Mouse (Mus musculus) splenic B cell, adult 2 months (primary cell): ENCODE measurements around the gene Dcst1.

Experiments
- DNase-seq: peaks from one replicate; pipeline ENCODE4 v3.0.0-alpha.2; 2011; ENCODE audit warnings: low read depth, low spot score
- H3K27me3 ChIP-seq: 2 replicates; pipeline ENCODE4 v1.6.1; 2012; ENCODE audit warnings: mild to moderate bottlenecking, low read length, moderate library complexity, mixed read lengths; ENCODE audit not compliant: control insufficient read depth, poor library complexity, insufficient read depth, severe bottlenecking
- H3K36me3 ChIP-seq: 2 replicates; pipeline ENCODE4 v1.6.1; 2012; ENCODE audit warnings: mild to moderate bottlenecking, low read length, moderate library complexity, mixed read lengths; ENCODE audit not compliant: control insufficient read depth, poor library complexity, insufficient read depth, severe bottlenecking

The Dcst1 gene

DNA sequence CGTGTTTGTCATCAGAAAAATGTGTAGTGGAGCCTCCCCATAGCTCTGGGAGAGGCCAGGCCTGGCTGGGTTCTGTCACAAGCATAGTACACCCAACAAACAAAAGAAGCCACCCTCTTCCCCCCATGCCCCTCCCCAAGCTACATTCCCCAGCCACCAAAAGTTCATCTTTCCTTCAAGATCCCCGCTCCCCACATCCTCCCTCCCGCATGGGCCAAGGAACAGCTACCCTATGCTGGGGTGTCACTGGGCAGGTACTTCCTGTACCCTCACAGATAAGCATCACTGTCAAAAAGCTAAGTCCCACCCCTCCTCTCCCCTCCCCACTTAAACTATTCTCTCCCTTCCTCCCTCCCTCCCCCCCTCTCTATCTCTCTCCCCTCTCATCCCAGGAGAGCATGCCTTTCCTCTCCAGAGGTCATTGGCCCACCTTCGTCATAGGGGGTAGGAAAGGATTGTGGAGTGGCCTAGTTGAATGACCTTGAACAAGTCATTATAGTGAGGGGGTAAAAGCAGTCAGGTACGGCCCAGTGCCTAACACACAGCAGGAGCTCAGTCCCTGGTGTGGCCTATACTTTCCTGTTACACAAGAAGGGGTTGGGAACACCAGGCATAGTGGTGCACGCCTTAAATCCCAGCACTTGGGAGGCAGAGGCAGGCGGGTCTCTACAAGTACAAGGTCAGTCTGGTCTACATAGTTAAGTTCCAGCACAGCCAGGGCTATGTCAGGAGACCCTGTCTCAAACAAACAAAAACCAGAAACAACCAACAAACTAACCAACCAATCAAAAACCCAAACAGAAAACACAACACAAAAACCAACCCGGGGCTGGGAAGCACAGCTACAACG lies 17.2 kb upstream of the Dcst1 start:
- no peak for DNase-seq
- Histone ChIP-seq H3K27me3 (no peaks in the 10 kb centered on the region), H3K36me3 (peaks cover 2% of the 10 kb centered on the region; the same call in 1 of the 2 replicates)

DNA sequence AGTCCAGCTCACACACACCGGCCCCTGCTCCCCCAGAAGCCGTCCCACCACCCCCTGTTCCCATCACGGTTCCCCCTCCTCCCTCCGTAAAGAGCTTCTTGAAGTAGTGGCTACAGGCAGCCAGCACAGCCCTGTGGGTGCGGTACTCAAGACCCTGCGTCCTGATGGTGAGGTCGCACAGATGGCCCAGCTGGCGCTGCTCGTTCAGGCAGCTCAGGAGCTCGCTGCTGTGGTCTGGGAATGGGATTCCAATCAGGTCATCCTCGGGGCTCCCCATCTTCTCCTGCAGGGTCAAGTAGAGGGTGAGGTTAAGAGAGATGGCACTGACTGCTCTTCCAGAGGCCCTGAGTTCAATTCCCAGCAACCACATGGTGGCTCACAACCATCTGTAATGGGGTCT lies 16.2 kb upstream of the Dcst1 start:
- Histone ChIP-seq H3K27me3 (no peaks in the 10 kb centered on the region), H3K36me3 (peaks cover 2% of the 10 kb centered on the region)
- no peak for DNase-seq

GRCm38 (mm10) chr3:89380711-89381110 lies 15.7 kb upstream of the Dcst1 start:
- DNase-seq: no peak
- no peaks in the 10 kb centered on the region for H3K27me3 ChIP-seq

GRCm38 (mm10) chr3:89380291-89380690 lies 15.2 kb upstream of the Dcst1 start:
- Histone ChIP-seq H3K36me3 (peaks cover 2% of the 10 kb centered on the region), H3K27me3 (no peaks in the 10 kb centered on the region)
- no peak for DNase-seq

More at GRCm38 (mm10) chr3:89380711-89381110, 15.7 kb upstream of the Dcst1 start:
- H3K36me3 ChIP-seq: peaks cover 2% of the 10 kb centered on the region

GRCm38 (mm10) chr3:89379388-89380131 lies 14.5 kb upstream of the Dcst1 start:
- peak; percentile 47 for DNase-seq

GRCm38 (mm10) chr3:89378394-89379067 lies 13.5 kb upstream of the Dcst1 start:
- peak; percentile 81 for DNase-seq
- H3K36me3 ChIP-seq: peaks cover 2% of the 10 kb centered on the region; the same call in 1 of the 2 replicates
- H3K27me3 ChIP-seq: no peaks in the 10 kb centered on the region

More at GRCm38 (mm10) chr3:89379388-89380131, 14.5 kb upstream of the Dcst1 start:
- H3K27me3 ChIP-seq: no peaks in the 10 kb centered on the region
- H3K36me3 ChIP-seq: peaks cover 2% of the 10 kb centered on the region

GRCm38 (mm10) chr3:89377831-89378230 lies 12.8 kb upstream of the Dcst1 start:
- H3K27me3 ChIP-seq: no peaks in the 10 kb centered on the region
- peaks cover 2% of the 10 kb centered on the region; the same call in 1 of the 2 replicates for H3K36me3 ChIP-seq
- no peak for DNase-seq

DNA sequence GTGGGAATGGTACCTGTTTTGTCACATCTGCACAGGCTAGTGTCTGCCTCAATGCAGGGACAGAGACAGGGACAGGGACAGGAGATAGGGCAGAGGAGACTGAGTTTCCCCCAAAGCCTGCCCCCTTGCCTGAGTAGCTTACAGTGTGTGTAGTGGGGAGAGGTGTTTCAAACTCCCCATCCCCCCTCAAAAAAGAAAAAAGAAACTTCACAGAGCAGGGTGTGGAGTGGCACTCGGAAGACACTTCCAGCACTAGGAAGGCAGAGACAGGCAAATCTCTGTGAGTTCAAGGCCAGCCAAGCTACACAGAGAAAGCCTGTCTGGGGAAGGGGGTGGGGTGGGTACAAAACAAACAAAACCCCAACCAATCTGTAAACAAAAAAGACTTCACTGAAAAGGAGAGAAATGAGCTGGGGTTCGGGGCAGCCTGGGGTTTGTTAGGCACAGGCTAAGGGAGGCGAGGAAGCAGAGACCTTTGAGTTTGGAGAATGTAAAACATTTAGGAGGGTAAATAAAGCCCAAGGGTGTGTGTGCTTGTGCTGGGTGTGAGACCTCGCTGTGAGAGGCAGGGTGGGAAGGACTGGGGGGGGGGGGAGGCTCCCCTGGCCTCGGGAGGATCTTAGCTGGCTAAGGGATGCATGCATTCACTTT lies 8.7 kb upstream of the Dcst1 start:
- no peak for DNase-seq

GRCm38 (mm10) chr3:89367338-89367737 lies 2.3 kb upstream of the Dcst1 start:
- Histone ChIP-seq H3K27me3 (no peaks in the 10 kb centered on the region), H3K36me3 (no peaks in the 10 kb centered on the region)
- DNase-seq: no peak

More for the DNA sequence above, 8.7 kb upstream of the Dcst1 start:
- H3K27me3 ChIP-seq: no peaks in the 10 kb centered on the region
- H3K36me3 ChIP-seq: no peaks in the 10 kb centered on the region; the same call in 1 of the 2 replicates

- H3K36me3 ChIP-seq: no peaks in the 10 kb centered on the region
- DNase-seq: no peak
- no peaks in the 10 kb centered on the region for H3K27me3 ChIP-seq
These were observed 697 bp upstream of the Dcst1 start for GRCm38 (mm10) chr3:89365486-89366414.

- DNase-seq: no peak
- no peaks in the 10 kb centered on the region for H3K36me3 ChIP-seq
These were observed 422 bp downstream of the Dcst1 start for GRCm38 (mm10) chr3:89364631-89365030.

GRCm38 (mm10) chr3:89361675-89362074 lies 3.4 kb downstream of the Dcst1 start, which contains the start of gene Dcst2:
Dcst2 (plus strand) TSS chr3:89361975.
- no peaks in the 10 kb centered on the region for H3K36me3 ChIP-seq
- H3K27me3 ChIP-seq: no peaks in the 10 kb centered on the region
- no peak for DNase-seq

More at GRCm38 (mm10) chr3:89364631-89365030, 422 bp downstream of the Dcst1 start:
- H3K27me3 ChIP-seq: no peaks in the 10 kb centered on the region

DNA sequence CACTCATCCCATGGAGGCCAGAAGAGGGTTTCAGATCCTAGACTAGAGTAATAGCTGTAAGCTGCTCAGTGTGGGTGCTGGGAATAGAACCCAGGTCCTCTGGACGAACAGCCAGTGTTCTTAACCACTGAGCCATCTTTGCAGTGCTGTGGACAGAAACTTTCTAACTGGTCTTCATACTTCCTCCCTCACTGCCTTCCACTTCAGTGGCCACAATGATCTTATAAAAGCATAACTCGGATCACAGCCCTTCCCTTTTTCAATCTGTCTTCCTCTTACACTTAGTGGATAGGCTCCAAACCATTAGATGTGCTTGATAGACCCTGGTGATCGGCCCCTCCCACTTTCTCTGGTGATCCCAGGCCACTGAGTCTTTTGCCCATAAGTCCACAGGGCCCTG lies 4.8 kb downstream of the Dcst1 start:
- H3K36me3 ChIP-seq: no peaks in the 10 kb centered on the region

More for the DNA sequence above, 4.8 kb downstream of the Dcst1 start:
- no peaks in the 10 kb centered on the region for H3K27me3 ChIP-seq
- peak; percentile 40 for DNase-seq
